In genomic region chr11:61043055-61043992, GRCm38 (mm10) we compare ENCODE assay signal across 8 mouse cellular contexts. TPM values are rescaled to one million over a fixed set of nuclear protein-coding genes. Genes with fewer than 3 reads are reported as not detected.
A peak's percentile ranks its signal among the peaks of the same experiment; 100 is the strongest.
DNase-seq lines count a peak whose midpoint lies in the region; ATAC-seq lines count a peak whose summit lies in the region.

No protein-coding gene starts in this region.

- DNase-seq in cerebellum, adult 11 months: peak; percentile 31
- DNase-seq in cerebellum, adult 8-10 months: no peak
- DNase-seq in midbrain, embryonic 11.5 days (ENCODE audit: low spot score, missing footprints): peak; percentile 62
- DNase-seq in heart, postnatal 10 days: peak; percentile 49 to 51
- peak; percentile 49 to 72 for DNase-seq in lung, postnatal 4 days
- DNase-seq in ovary, postnatal 14 days (ENCODE audit: low spot score): no peak

- no peaks in the 10 kb centered on the region for H3K27me3 ChIP-seq in midbrain, embryonic 11.5 days (ENCODE audit: control insufficient read depth, insufficient read depth, low read length)
- H3K27me3 ChIP-seq in midbrain, embryonic 16.5 days (ENCODE audit: control insufficient read depth, insufficient read depth, low read depth, low read length): no peaks in the 10 kb centered on the region

- ATAC-seq in midbrain, embryonic 11.5 days (ENCODE audit: low FRiP score): no peak
- no peak for ATAC-seq in midbrain, embryonic 16.5 days
- ATAC-seq in monocyte, adult 5-6 weeks (replicated peaks; ENCODE audit: insufficient number of reproducible peaks, low FRiP score, low TSS enrichment, poor library complexity, severe bottlenecking): no peak

- WGBS in midbrain, embryonic 11.5 days: 81% methylated on average over 12 of the region's 12 CpGs
- WGBS in midbrain, embryonic 16.5 days: 73% methylated on average over 12 of the region's 12 CpGs

- 0 out of 2 replicates have a peak overlapping the region, but pooled peaks have one; percentile 20 for H3K9ac ChIP-seq in midbrain, embryonic 11.5 days (ENCODE audit: low read length)
- H3K9ac ChIP-seq in midbrain, embryonic 16.5 days (ENCODE audit: low read depth, low read length): no peak overlapping the region

- H3K4me3 ChIP-seq in midbrain, embryonic 11.5 days (ENCODE audit: low read depth, low read length): no peak overlapping the region
- no peak overlapping the region for H3K4me3 ChIP-seq in midbrain, embryonic 16.5 days (ENCODE audit: low read depth, low read length)

- no peak overlapping the region for H3K4me2 ChIP-seq in midbrain, embryonic 11.5 days
- H3K4me2 ChIP-seq in midbrain, embryonic 16.5 days (ENCODE audit: low read length): no peak overlapping the region

- no peaks in the 10 kb centered on the region for H3K9me3 ChIP-seq in midbrain, embryonic 11.5 days (ENCODE audit: control insufficient read depth, low read length)
- no peaks in the 10 kb centered on the region for H3K9me3 ChIP-seq in midbrain, embryonic 16.5 days (replicated peaks; ENCODE audit: control insufficient read depth, low read length, poor library complexity, severe bottlenecking)

- no peak overlapping the region for H3K27ac ChIP-seq in midbrain, embryonic 11.5 days (ENCODE audit: low read depth, low read length)
- no peak overlapping the region for H3K27ac ChIP-seq in midbrain, embryonic 16.5 days (ENCODE audit: low read length)

- H3K4me1 ChIP-seq in midbrain, embryonic 11.5 days (ENCODE audit: control insufficient read depth, insufficient read depth, low read length): peaks cover 2% of the 10 kb centered on the region; the same call in 1 of the 2 replicates
- peaks cover 5% of the 10 kb centered on the region; the same call in 1 of the 2 replicates for H3K4me1 ChIP-seq in midbrain, embryonic 16.5 days (ENCODE audit: control insufficient read depth, insufficient read depth, low read length)

- intact Hi-C loops in heart, postnatal 10 days (cut with DNase I): loop anchor here (1.0 kb wide), 1 partner anchor 89 kb away; no protein-coding TSS in a partner anchor

- no peaks in the 10 kb centered on the region for H3K36me3 ChIP-seq in midbrain, embryonic 11.5 days (ENCODE audit: control insufficient read depth, insufficient read depth, low read length)
- no peaks in the 10 kb centered on the region for H3K36me3 ChIP-seq in midbrain, embryonic 16.5 days (ENCODE audit: control insufficient read depth, insufficient read depth, low read length)

RNA-seq across cellular contexts. Expression of gene Kcnj12, which starts 21.0 kb away (rescaled TPM):
- polyA plus RNA-seq in midbrain, embryonic 11.5 days (2014; fragmentation: Nextera tagmentation; extraction: Ambion mirVana): 0.16 and 0.33 TPM in 2 replicates
- 3.8 TPM in 2 replicates for polyA plus RNA-seq in midbrain, embryonic 16.5 days (2015; fragmentation: Nextera tagmentation; extraction: Ambion mirVana)
- total RNA-seq in heart, postnatal 10 days (2021): 10 to 100 TPM; 20.6 to 24.7 TPM
- not detected in 3 replicates for total RNA-seq in monocyte, adult 5-6 weeks (2017)

Comparison
In these comparisons a context has a peak if more than half of its experiments do, and no peak if none do; other contexts are left out.
1. DNase-seq: peak in cerebellum, adult 11 months (single experiment), midbrain, embryonic 11.5 days (single experiment), heart, postnatal 10 days (2 of 2) and lung, postnatal 4 days (2 of 2); none in cerebellum, adult 8-10 months (single experiment) and ovary, postnatal 14 days (single experiment).
2. RNA of gene Kcnj12, which starts 21.0 kb away (total RNA-seq): 20.6 to 24.7 TPM in heart, postnatal 10 days; not detected in monocyte, adult 5-6 weeks; every median in the first group is over 10 times any median in the second.